Mouse (Mus musculus) lung, postnatal 0 days (tissue): Measurements from ENCODE around the gene Akap14. TPM values are rescaled to one million over a fixed set of nuclear protein-coding genes. Genes with fewer than 3 reads are reported as not detected.
A peak's percentile ranks its signal among the peaks of the same experiment; 100 is the strongest.
"Not testable (repeated sequence)": the region's sequence is repeated elsewhere in the genome, so short reads cannot be mapped to it uniquely, and the experiment has no call there.

Experiments used
- ATAC-seq: fragments of 200-750 bp; cut with Nextera tagmentation; 2 replicates; pipeline ENCODE4 v1.8.0; 2017; ENCODE audit warnings: moderate library complexity
- DNase-seq: peaks from one replicate; pipeline ENCODE4 v3.0.0-alpha.2; 2016; ENCODE audit warnings: low spot score
- H3K27ac ChIP-seq: fragments of 300-500 bp; sonication (generic); 2 replicates; pipeline ENCODE4 v1.5.1; 2014; ENCODE audit warnings: antibody characterized with exemption, mild to moderate bottlenecking, low read length, mixed read lengths
- H3K27me3 ChIP-seq: fragments of 300-500 bp; sonication (generic); replicated peaks from 2 replicates; pipeline ENCODE4 v1.6.1; 2014; ENCODE audit warnings: low read length, mixed read lengths; ENCODE audit not compliant: insufficient read depth
- H3K36me3 ChIP-seq: fragments of 300-500 bp; sonication (generic); 2 replicates; pipeline ENCODE4 v1.6.1; 2014; ENCODE audit warnings: low read length, mixed read lengths; ENCODE audit not compliant: insufficient read depth
- H3K4me1 ChIP-seq: fragments of 300-500 bp; sonication (generic); 2 replicates; pipeline ENCODE4 v1.6.1; 2014; ENCODE audit warnings: antibody characterized with exemption, low read depth, low read length, mixed read lengths; ENCODE audit not compliant: insufficient read depth
- H3K4me2 ChIP-seq: fragments of 300-500 bp; sonication (generic); replicated peaks from 2 replicates; pipeline ENCODE4 v1.6.1; 2014; ENCODE audit warnings: low read depth, mild to moderate bottlenecking, low read length, moderate library complexity, mixed read lengths
- H3K4me3 ChIP-seq: fragments of 300-500 bp; sonication (generic); 2 replicates; pipeline ENCODE4 v1.5.1; 2014; ENCODE audit warnings: low read depth, low read length
- H3K9ac ChIP-seq: fragments of 300-500 bp; sonication (generic); replicated peaks from 2 replicates; pipeline ENCODE4 v1.6.1; 2014; ENCODE audit warnings: low read depth, mild to moderate bottlenecking
- H3K9me3 ChIP-seq: fragments of 300-500 bp; sonication (generic); 2 replicates; pipeline ENCODE4 v1.6.1; 2016; ENCODE audit warnings: low read length, mixed read lengths
- CTCF ChIP-seq: IDR thresholded peaks from 2 replicates; pipeline ENCODE4 v1.5.1; 2016; ENCODE audit warnings: antibody characterized with exemption, mild to moderate bottlenecking
- EP300 ChIP-seq: IDR thresholded peaks from 2 replicates; pipeline ENCODE4 v1.6.1; 2016; ENCODE audit warnings: antibody characterized with exemption, mild to moderate bottlenecking, control low read depth
- WGBS: fragments of 180-500 bp; shearing (Covaris S2); extraction: QIAGEN DNeasy Blood & Tissue Kit; methylation state at CpG from one replicate; pipeline ENCODE4 v1.1.7; 2014; 5-methylcytosine and 5-hydroxymethylcytosine counted together
- polyA plus RNA-seq: library from polyadenylated mRNA; unstranded; fragments of >200 nt; fragmentation: Nextera tagmentation; extraction: Ambion mirVana; gene quantifications from 2 replicates; pipeline ENCODE4 v1.2.1, GENCODE M21; 2015

Gene Akap14
- polyA plus RNA-seq, 1 experiment from 2014 or later: 2.1 TPM

DNA sequence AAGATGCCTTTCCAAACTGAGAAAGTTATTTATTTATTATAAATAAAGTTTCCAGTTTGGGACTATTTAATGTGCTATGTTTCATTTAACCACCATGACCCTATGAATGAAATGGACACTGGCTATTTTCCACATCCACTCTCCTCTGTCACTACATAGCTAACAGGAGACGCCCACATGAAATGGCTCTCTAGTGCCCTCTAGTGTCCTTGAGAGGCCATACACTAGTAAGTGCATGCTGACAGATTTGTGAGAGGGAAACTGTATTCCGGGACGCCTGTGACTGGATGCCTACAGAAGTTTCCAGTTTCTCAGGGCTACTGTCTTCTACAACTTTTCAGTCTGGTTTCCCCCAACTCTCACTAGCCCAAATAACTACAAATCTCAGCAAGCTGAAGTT is 1.6 kb downstream of the Akap14 start:
- Histone ChIP-seq H3K4me1 (no peaks in the 10 kb centered on the region), H3K4me2 (no peak overlapping the region), H3K9ac (no peak overlapping the region), H3K27ac (no peak overlapping the region), H3K27me3 (no peaks in the 10 kb centered on the region), H3K4me3 (no peak overlapping the region), H3K9me3 (no peaks in the 10 kb centered on the region), H3K36me3 (no peaks in the 10 kb centered on the region)
- WGBS: 14% methylated on average over 3 of the region's 3 CpGs
- no peak for TF ChIP-seq EP300
- peak; percentile 76 for TF ChIP-seq CTCF
- peak; percentile 49 for ATAC-seq
- DNase-seq: peak; percentile 56

DNA sequence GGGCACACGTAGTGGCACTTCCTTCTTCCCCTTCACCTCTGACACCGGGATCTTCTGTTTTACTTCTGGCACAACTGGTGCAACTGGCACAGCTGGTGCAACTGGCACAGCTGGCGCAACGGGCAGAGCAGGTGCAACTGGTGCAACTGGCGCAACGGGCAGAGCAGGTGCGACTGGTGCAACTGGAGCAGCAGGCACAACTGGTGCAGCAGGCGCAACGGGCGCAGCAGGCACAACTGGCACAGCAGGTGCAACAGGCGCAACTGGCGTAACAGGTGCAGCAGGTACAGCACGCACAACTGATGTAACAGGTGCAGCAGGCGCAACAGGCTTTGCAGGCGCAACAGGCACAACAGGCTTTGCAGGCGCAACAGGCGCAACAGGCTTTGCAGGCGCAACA is 5.5 kb downstream of the Akap14 start:
- H3K4me3 ChIP-seq: no peak overlapping the region
- H3K27me3 ChIP-seq: no peaks in the 10 kb centered on the region
- H3K27ac ChIP-seq: no peak overlapping the region
- H3K4me1 ChIP-seq: no peaks in the 10 kb centered on the region
- ATAC-seq: no peak
- DNase-seq: no peak
- H3K9me3 ChIP-seq: no peaks in the 10 kb centered on the region
- H3K4me2 ChIP-seq: no peak overlapping the region
- TF ChIP-seq CTCF: no peak
- TF ChIP-seq EP300: no peak
- H3K9ac ChIP-seq: no peak overlapping the region
- 74% methylated on average over 18 of the region's 18 CpGs for WGBS
- no peaks in the 10 kb centered on the region for H3K36me3 ChIP-seq

DNA sequence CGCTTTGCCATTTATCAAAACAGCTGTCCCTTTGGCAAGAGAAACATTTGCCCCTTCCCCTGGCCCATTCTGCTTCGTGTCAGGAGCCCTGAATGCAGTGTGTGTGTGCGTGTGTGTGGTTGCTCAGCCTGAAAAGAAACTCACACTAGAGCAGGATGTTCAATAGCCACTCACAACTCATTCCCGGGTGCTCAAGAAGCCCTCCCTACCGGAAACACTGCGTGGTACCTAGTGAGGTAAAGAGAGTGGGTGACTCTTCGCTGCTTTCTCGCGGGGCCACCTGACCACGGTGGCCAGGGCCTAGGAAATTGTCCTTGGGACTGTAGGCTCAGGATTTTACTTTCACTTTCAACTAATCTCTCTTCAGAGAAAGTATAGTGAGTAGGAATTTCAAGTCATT is 7.5 kb downstream of the Akap14 start:
- no peak overlapping the region for H3K9ac ChIP-seq
- no peaks in the 10 kb centered on the region for H3K27me3 ChIP-seq
- no peaks in the 10 kb centered on the region for H3K9me3 ChIP-seq
- TF ChIP-seq CTCF: no peak
- H3K4me1 ChIP-seq: no peaks in the 10 kb centered on the region
- H3K27ac ChIP-seq: no peak overlapping the region
- ATAC-seq (no peak), DNase-seq (no peak)
- no peak overlapping the region for H3K4me3 ChIP-seq
- no peak overlapping the region for H3K4me2 ChIP-seq
- 63% methylated on average over 8 of the region's 10 CpGs for WGBS
- H3K36me3 ChIP-seq: no peaks in the 10 kb centered on the region

DNA sequence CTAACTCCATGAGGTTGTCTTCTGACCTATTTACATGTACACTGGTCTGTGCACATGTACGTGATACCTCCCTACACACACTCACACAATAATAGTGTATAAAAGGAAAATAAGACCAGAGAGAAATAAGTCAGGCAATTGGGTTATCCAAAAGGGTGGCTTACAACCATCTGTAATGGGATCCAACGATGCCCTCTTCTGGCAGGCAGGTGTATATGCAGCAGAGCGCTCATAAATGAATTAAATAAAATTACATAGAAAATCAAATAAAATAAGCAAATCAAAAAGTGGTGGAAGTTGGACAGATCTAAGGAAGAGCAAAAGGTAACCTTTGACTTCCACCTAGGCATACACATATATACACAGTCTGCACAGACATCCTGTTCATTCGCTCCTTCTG is 10.8 kb downstream of the Akap14 start:
- H3K9me3 ChIP-seq: no peaks in the 10 kb centered on the region
- 59% methylated on average over 4 of the region's 4 CpGs for WGBS
- no peaks in the 10 kb centered on the region for H3K4me1 ChIP-seq
- H3K4me3 ChIP-seq: no peak overlapping the region
- no peak overlapping the region for H3K27ac ChIP-seq
- no peaks in the 10 kb centered on the region for H3K27me3 ChIP-seq
- H3K9ac ChIP-seq: no peak overlapping the region
- no peak for ATAC-seq
- H3K4me2 ChIP-seq: no peak overlapping the region
- DNase-seq: peak; percentile 5
- TF ChIP-seq EP300: no peak
- TF ChIP-seq CTCF: peak; percentile 54
- no peaks in the 10 kb centered on the region for H3K36me3 ChIP-seq

DNA sequence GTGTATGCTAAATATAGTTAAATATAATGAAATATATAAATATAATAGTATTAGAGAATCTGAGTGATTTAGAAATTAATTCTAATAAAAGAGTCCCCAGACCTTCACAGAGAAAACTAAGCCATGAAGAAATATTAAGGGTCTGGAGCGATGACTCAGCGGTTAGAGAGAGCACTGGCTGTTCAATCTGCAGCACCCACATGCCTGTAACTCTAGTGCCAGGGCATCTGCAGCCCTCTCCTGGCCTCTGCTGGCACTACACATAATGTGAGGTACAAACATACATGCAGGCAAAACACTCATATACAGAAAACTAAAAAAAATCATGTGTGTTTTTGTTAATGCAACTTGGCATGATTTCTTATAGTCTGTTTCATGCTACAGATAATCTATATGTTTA is 23.7 kb downstream of the Akap14 start:
- DNase-seq (peak; percentile 15), ATAC-seq (no peak)
- Histone ChIP-seq H3K4me1 (no peaks in the 10 kb centered on the region), H3K36me3 (no peaks in the 10 kb centered on the region), H3K4me2 (no peak overlapping the region), H3K9me3 (no peaks in the 10 kb centered on the region), H3K4me3 (no peak overlapping the region), H3K27me3 (no peaks in the 10 kb centered on the region), H3K9ac (no peak overlapping the region), H3K27ac (no peak overlapping the region)
- TF ChIP-seq EP300 (no peak), CTCF (peak; percentile 51)
- WGBS: 93% methylated on average over 2 of the region's 2 CpGs

DNA sequence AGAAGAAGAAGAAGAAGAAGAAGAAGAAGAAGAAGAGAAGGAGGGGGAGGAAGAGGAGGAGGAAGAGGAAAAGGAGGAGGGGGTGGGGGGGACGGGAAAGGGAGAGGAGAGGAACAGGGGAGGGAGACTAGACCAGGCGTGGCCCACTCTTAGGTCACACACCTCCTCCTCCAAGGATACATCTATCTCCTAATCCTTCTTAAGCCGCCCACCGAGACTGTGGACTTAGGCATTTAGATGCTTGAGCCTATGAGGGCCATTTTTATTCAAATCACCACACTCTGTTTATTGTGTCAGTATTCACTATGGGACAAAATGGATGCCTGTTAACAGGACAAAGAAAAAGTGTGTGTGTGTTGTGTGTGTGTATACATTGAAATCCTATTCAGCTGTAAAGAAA is 24.1 kb downstream of the Akap14 start:
- WGBS: no CpG with 5 or more reads among the region's 4 CpGs
- not testable (repeated sequence) for H3K36me3 ChIP-seq

DNA sequence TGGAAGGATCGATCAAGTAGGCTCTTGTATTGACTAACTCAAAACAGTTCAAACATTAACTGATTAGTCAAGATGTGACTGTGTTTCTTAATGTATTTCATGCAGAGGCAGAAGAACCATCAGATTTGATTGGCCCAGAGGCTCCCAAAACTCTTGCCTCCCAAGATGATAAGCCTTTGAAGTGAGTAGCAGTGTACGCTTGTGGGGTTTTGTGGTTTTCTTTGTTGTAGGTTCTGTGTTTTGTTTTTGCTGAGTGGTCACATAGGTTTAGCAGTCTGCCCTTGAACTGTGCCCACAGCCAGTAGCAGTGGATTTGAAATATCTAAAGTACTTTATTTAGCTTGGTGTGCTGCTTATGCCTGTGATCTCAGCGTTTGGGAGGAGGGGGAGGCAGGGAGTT is 26.9 kb downstream of the Akap14 start:
- TF ChIP-seq CTCF (no peak), EP300 (no peak)

More for the DNA sequence above, 24.1 kb downstream of the Akap14 start:
- not testable (repeated sequence) for H3K4me2 ChIP-seq, H3K9ac ChIP-seq, ATAC-seq, DNase-seq, H3K4me1 ChIP-seq, H3K4me3 ChIP-seq, H3K27me3 ChIP-seq, H3K27ac ChIP-seq, H3K9me3 ChIP-seq

More for the DNA sequence above, 26.9 kb downstream of the Akap14 start:
- DNase-seq (no peak), ATAC-seq (no peak)
- no peaks in the 10 kb centered on the region for H3K27me3 ChIP-seq
- H3K4me2 ChIP-seq: no peak overlapping the region
- no peaks in the 10 kb centered on the region for H3K4me1 ChIP-seq
- no peak overlapping the region for H3K27ac ChIP-seq
- WGBS: 79% methylated on average over 3 of the region's 3 CpGs
- no peak overlapping the region for H3K4me3 ChIP-seq
- 0 out of 2 replicates have a peak, but pooled peaks cover 4% of the 10 kb centered on the region for H3K36me3 ChIP-seq
- no peaks in the 10 kb centered on the region for H3K9me3 ChIP-seq
- H3K9ac ChIP-seq: no peak overlapping the region
